Mouse (Mus musculus): ENCODE results near the gene Dyrk1a. TPM values are rescaled to one million over a fixed set of nuclear protein-coding genes. Genes with fewer than 3 reads are reported as not detected.

The Dyrk1a gene
- polyA plus RNA-seq, 1 experiment from 2014 or later, result 12.8 TPM

DNA sequence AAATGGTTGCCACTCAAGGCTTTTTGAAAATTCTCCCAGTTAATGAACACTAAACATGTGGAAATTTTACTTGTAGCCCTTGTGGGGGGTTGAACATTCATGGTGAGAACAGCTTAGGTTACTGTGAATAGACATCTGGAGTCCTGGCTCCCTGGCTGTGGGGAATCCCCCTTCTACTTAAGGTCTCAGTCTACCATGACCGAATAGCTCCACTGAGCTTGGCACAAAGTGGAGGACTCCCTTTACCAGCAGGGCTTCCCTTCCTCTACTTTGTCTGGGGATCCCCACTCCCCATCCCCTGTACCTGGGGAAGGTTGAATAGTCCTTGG, 167.5 kb downstream of the Dyrk1a start:
- WGBS, result 100% methylated on average over 1 of the region's 1 CpGs
- Histone ChIP-seq H3K4me2 (ENCODE audit: low read length) (no peak overlapping the region), H3K27ac (ENCODE audit: low read length) (no peak overlapping the region), H3K4me3 (replicated peaks; ENCODE audit: low read length) (no peak overlapping the region), H3K9ac (replicated peaks; ENCODE audit: low read depth, low read length) (no peak overlapping the region), H3K9me3 (ENCODE audit: control insufficient read depth, low read length) (no peaks in the 10 kb centered on the region), H3K4me1 (replicated peaks; ENCODE audit: control insufficient read depth, insufficient read depth, low read length) (no peaks in the 10 kb centered on the region), H3K27me3 (replicated peaks; ENCODE audit: control insufficient read depth, insufficient read depth, low read length) (no peaks in the 10 kb centered on the region), H3K36me3 (ENCODE audit: control insufficient read depth, insufficient read depth) (no peaks in the 10 kb centered on the region)
- no peak for ATAC-seq

DNA sequence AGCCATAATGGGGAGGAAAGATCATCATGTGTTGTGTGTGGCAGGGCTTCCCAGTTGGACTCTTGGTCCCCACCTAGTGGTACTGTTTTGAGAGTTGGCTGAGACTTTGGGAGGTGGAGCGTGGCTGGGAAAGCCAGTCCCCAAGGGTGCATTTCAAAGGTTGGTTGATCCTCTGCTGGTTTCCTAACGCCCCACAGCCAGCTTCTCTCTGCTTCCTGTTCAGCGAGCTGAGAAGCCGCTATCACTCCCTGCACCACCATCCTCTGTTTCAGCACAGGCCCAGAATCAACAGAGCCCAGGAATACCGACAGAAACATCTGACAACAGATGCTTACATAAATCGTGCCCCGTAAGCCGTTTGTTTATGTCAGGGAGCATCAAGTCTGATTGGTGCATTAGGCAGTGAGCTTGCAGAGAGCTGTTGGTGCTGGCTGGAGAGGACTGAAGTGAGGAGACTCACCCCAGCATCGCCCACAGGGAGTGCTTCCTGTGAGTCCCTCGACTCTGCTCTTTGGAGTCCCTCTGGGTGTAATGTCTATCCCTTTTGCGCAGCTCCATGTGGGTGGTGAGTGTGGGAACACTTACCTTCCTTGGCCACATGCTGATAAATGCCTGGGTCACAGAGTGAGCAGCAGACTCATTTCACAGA, 174.2 kb downstream of the Dyrk1a start:
- Histone ChIP-seq H3K9me3 (ENCODE audit: control insufficient read depth, low read length) (no peaks in the 10 kb centered on the region), H3K4me3 (replicated peaks; ENCODE audit: low read length) (no peak overlapping the region), H3K9ac (replicated peaks; ENCODE audit: low read depth, low read length) (no peak overlapping the region), H3K4me1 (replicated peaks; ENCODE audit: control insufficient read depth, insufficient read depth, low read length) (no peaks in the 10 kb centered on the region), H3K27ac (ENCODE audit: low read length) (no peak overlapping the region), H3K36me3 (ENCODE audit: control insufficient read depth, insufficient read depth) (no peaks in the 10 kb centered on the region), H3K27me3 (replicated peaks; ENCODE audit: control insufficient read depth, insufficient read depth, low read length) (no peaks in the 10 kb centered on the region), H3K4me2 (ENCODE audit: low read length) (peak overlapping the region; percentile 29; the same call in 1 of the 2 replicates)
- peak; percentile 45; the same call in 1 of the 2 replicates for ATAC-seq
- 7% methylated on average over 11 of the region's 11 CpGs for WGBS

DNA sequence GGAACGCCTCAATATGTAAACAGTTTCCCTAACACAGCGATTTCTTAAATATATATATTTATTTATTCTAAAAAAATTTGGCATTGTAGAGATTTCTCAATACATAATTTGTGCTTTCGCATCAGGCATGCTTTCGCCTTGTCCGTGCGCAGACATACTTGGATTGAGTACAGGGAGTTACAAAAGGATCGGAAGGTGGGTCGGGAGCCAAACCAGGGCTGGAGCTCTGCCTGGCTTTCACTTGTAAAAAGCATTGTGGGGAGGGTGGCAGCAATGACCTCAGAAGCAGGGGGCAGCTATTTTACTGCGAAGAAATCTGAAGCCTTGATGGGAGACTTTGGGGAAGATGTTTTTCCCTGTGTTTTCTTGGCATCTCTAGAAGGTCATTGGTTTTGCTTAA, 175.2 kb downstream of the Dyrk1a start:
- Histone ChIP-seq H3K9me3 (ENCODE audit: control insufficient read depth, low read length) (no peaks in the 10 kb centered on the region), H3K4me3 (replicated peaks; ENCODE audit: low read length) (no peak overlapping the region), H3K27me3 (replicated peaks; ENCODE audit: control insufficient read depth, insufficient read depth, low read length) (no peaks in the 10 kb centered on the region), H3K4me2 (ENCODE audit: low read length) (no peak overlapping the region), H3K4me1 (replicated peaks; ENCODE audit: control insufficient read depth, insufficient read depth, low read length) (no peaks in the 10 kb centered on the region), H3K9ac (replicated peaks; ENCODE audit: low read depth, low read length) (no peak overlapping the region), H3K27ac (ENCODE audit: low read length) (no peak overlapping the region), H3K36me3 (ENCODE audit: control insufficient read depth, insufficient read depth) (no peaks in the 10 kb centered on the region)
- WGBS, result 71% methylated on average over 9 of the region's 9 CpGs
- ATAC-seq, result no peak

Other genes with a start within 250 kb of the Dyrk1a start
- 0.99 and 1.1 TPM in 2 replicates for gene Ripply3, start 241.6 kb upstream of the Dyrk1a start, polyA plus RNA-seq (2015; fragmentation: Nextera tagmentation; extraction: Ambion mirVana)
- gene Ttc3, start 199.4 kb upstream of the Dyrk1a start, polyA plus RNA-seq (2015; fragmentation: Nextera tagmentation; extraction: Ambion mirVana), result 831 and 875 TPM in 2 replicates
- gene Pigp, start 198.2 kb upstream of the Dyrk1a start, polyA plus RNA-seq (2015; fragmentation: Nextera tagmentation; extraction: Ambion mirVana), result 117 and 120 TPM in 2 replicates
- 85.1 and 89.6 TPM in 2 replicates for gene Vps26c, start 43.2 kb upstream of the Dyrk1a start, polyA plus RNA-seq (2015; fragmentation: Nextera tagmentation; extraction: Ambion mirVana)

Measured in forebrain, embryonic 16.5 days (tissue).